Mouse (Mus musculus) hindbrain, embryonic 10.5 days (tissue): ENCODE measurements at regions not wholly inside any gene's neighbourhood (a gene's known extent, or its start where the extent isn't known, plus 50 kb on each side); places are given as distances from the start of the nearest gene placed in this dataset.
A peak's percentile ranks its signal among the peaks of the same experiment; 100 is the strongest.

Experiments
- DNase-seq: peaks from one replicate; pipeline ENCODE4 v3.0.0-alpha.2; 2017; ENCODE audit warnings: low spot score
- H3K27ac ChIP-seq: fragments of 300-500 bp; sonication (generic); 2 replicates; pipeline ENCODE4 v1.5.1; 2016; ENCODE audit warnings: mild to moderate bottlenecking, moderate library complexity
- H3K27me3 ChIP-seq: fragments of 300-500 bp; sonication (generic); 2 replicates; pipeline ENCODE4 v1.6.1; 2016; ENCODE audit warnings: mild to moderate bottlenecking; ENCODE audit not compliant: poor library complexity, insufficient read depth, severe bottlenecking
- H3K36me3 ChIP-seq: fragments of 300-500 bp; sonication (generic); 2 replicates; pipeline ENCODE4 v1.6.1; 2016; ENCODE audit warnings: mild to moderate bottlenecking, moderate library complexity
- H3K4me1 ChIP-seq: fragments of 300-500 bp; sonication (generic); replicated peaks from 2 replicates; pipeline ENCODE4 v1.6.1; 2016; ENCODE audit warnings: mild to moderate bottlenecking
- H3K4me3 ChIP-seq: fragments of 300-500 bp; sonication (generic); 2 replicates; pipeline ENCODE4 v1.5.1; 2016; ENCODE audit warnings: mild to moderate bottlenecking, moderate library complexity
- H3K9me3 ChIP-seq: fragments of 300-500 bp; sonication (generic); 2 replicates; pipeline ENCODE4 v1.6.1; 2016; ENCODE audit warnings: mild to moderate bottlenecking, moderate library complexity
- WGBS: fragments of 180-500 bp; shearing (Covaris S2); methylation state at CpG from one replicate; pipeline ENCODE4 v1.1.7; 2016; 5-methylcytosine and 5-hydroxymethylcytosine counted together

DNA sequence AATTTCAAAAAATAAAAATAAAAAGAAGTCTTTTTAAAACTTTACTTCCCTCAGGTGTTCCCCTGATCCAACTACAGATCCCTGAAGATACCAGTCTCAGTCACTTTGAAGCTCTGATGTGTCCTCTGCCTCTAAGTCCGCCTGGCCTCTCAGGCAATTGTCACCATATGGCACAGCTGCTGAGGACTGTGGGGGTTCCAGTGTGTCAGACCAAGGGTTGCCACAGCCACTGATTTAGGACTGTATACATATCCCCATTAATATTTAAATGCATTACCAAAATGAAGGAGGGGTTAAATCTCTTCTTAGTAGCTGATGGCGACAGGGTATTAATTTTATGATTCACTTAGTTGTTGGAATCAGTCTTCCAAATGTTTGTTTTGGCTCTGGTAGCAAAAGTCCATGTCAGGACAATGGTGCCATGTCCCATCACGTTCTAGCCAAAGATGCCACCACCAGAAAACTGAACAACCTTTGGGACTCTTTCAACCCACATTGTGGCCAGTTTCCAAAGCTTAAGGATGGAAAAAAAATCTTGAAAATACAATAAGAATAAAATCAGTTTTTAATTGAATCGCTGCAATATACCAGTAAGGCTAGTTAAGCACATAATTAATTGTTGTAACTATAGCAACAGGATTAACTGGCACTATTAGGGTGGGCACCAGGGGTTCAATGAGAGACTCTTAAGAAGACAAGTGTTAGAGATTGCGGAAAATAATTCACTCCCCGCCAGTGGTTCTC, 62.5 kb downstream of the Arrdc4 start:
- no peak for DNase-seq
- 77% methylated on average over 6 of the region's 6 CpGs for WGBS
- no peak overlapping the region for H3K27ac ChIP-seq

GRCm38 (mm10) chr7:68682929-68683643, 66.0 kb downstream of the Arrdc4 start:
- DNase-seq: no peak
- WGBS: 85% methylated on average over 5 of the region's 5 CpGs
- 0 out of 2 replicates have a peak, but pooled peaks cover 8% of the 10 kb centered on the region for H3K4me1 ChIP-seq

More for the DNA sequence above, 62.5 kb downstream of the Arrdc4 start:
- no peak overlapping the region for H3K4me3 ChIP-seq
- H3K9me3 ChIP-seq: no peaks in the 10 kb centered on the region
- H3K4me1 ChIP-seq: 0 out of 2 replicates have a peak, but pooled peaks cover 8% of the 10 kb centered on the region
- H3K27me3 ChIP-seq: no peaks in the 10 kb centered on the region
- H3K36me3 ChIP-seq: no peaks in the 10 kb centered on the region

DNA sequence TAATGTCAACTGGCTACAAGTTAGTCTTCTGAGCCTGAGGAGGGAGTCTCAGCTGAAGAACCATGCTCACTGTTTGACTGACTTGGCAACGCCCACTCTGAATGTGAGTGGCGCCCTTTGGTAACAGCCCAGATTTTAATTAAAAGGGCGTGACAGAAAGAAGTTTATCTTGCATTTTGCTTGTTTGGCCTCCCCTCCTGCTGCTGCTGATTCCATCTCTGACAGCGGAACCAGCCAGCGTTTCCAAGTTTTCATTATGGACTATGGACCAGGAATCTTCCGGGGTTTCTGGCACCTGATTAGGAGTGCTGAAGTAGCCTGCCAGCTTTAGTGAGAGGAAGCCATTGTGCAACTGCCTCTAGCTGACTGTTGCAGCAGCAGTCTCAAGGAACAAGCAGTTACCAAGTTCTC, 66.7 kb downstream of the Arrdc4 start:
- Histone ChIP-seq H3K9me3 (no peaks in the 10 kb centered on the region), H3K27me3 (no peaks in the 10 kb centered on the region), H3K4me1 (0 out of 2 replicates have a peak, but pooled peaks cover 8% of the 10 kb centered on the region), H3K4me3 (no peak overlapping the region), H3K27ac (no peak overlapping the region), H3K36me3 (no peaks in the 10 kb centered on the region)
- WGBS: 64% methylated on average over 6 of the region's 6 CpGs
- DNase-seq: no peak

More at GRCm38 (mm10) chr7:68682929-68683643, 66.0 kb downstream of the Arrdc4 start:
- Histone ChIP-seq H3K9me3 (no peaks in the 10 kb centered on the region), H3K27ac (no peak overlapping the region), H3K27me3 (no peaks in the 10 kb centered on the region), H3K36me3 (no peaks in the 10 kb centered on the region), H3K4me3 (no peak overlapping the region)

GRCm38 (mm10) chr7:68679770-68680169, 69.3 kb downstream of the Arrdc4 start:
- H3K27ac ChIP-seq: no peak overlapping the region
- no peaks in the 10 kb centered on the region for H3K27me3 ChIP-seq
- H3K36me3 ChIP-seq: no peaks in the 10 kb centered on the region
- 0 out of 2 replicates have a peak, but pooled peaks cover 6% of the 10 kb centered on the region for H3K4me1 ChIP-seq
- H3K4me3 ChIP-seq: no peak overlapping the region
- H3K9me3 ChIP-seq: no peaks in the 10 kb centered on the region
- no peak for DNase-seq
- WGBS: 90% methylated on average over 3 of the region's 3 CpGs

- no peak for DNase-seq
- Histone ChIP-seq H3K4me3 (no peak overlapping the region), H3K4me1 (no peaks in the 10 kb centered on the region), H3K27me3 (no peaks in the 10 kb centered on the region), H3K9me3 (no peaks in the 10 kb centered on the region), H3K27ac (no peak overlapping the region), H3K36me3 (no peaks in the 10 kb centered on the region)
- 73% methylated on average over 12 of the region's 12 CpGs for WGBS
These were observed 81.0 kb downstream of the Arrdc4 start for GRCm38 (mm10) chr7:68667790-68668732.

GRCm38 (mm10) chr7:68667215-68667614, 81.8 kb downstream of the Arrdc4 start:
- H3K36me3 ChIP-seq: no peaks in the 10 kb centered on the region
- H3K4me1 ChIP-seq: no peaks in the 10 kb centered on the region
- H3K27me3 ChIP-seq: no peaks in the 10 kb centered on the region
- no peaks in the 10 kb centered on the region for H3K9me3 ChIP-seq
- peak; percentile 6 for DNase-seq
- 66% methylated on average over 4 of the region's 4 CpGs for WGBS
- H3K27ac ChIP-seq: no peak overlapping the region
- H3K4me3 ChIP-seq: no peak overlapping the region

DNA sequence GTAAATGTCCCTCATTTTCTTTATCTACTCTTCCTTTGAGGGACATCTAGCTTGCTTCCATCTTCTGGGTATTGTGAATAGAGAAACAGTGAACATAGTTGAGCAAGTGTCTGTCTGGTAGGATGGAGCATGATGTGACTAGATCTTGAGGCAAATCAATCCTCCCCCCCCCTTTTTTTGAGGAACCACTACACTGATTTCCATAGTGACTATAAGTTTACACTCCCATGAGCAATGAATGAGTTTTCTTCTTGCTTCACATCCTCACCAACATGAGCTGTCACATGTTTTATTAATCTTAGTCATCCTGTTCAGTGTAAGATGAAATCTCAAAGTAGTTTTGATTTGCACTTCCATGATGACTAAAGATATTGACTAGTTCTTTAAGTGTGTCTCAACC, 92.7 kb downstream of the Arrdc4 start:
- Histone ChIP-seq H3K27me3 (no peaks in the 10 kb centered on the region), H3K4me1 (no peaks in the 10 kb centered on the region), H3K36me3 (no peaks in the 10 kb centered on the region), H3K4me3 (no peak overlapping the region), H3K27ac (no peak overlapping the region), H3K9me3 (no peaks in the 10 kb centered on the region)
- DNase-seq: no peak

- no peak overlapping the region for H3K4me3 ChIP-seq
- WGBS: 57% methylated on average over 1 of the region's 1 CpGs
- H3K4me1 ChIP-seq: no peaks in the 10 kb centered on the region
- H3K27me3 ChIP-seq: no peaks in the 10 kb centered on the region
- no peak overlapping the region for H3K27ac ChIP-seq
- H3K36me3 ChIP-seq: no peaks in the 10 kb centered on the region
- H3K9me3 ChIP-seq: no peaks in the 10 kb centered on the region
- no peak for DNase-seq
These were observed 95.5 kb downstream of the Arrdc4 start for GRCm38 (mm10) chr7:68653534-68653933.

DNA sequence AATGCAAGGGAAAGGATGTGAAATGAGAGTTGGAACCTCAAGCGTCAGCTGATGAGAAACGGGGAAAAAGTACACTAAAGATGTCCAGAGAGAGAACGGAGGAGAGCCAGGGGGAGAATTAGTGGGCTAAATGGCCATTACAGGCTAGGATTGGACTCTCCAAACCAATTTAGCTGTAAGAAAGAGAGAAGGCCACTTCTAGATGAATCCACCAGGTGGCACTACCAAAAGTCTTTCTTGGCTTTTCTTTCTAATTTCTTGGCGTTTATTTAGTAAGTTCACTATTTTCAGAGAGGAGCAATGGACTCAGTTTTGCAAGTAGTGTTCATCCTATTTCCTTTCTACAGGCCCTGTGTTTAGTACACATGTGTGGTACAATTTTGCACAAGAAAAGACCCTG, 97.6 kb downstream of the Arrdc4 start:
- Histone ChIP-seq H3K4me1 (no peaks in the 10 kb centered on the region), H3K9me3 (no peaks in the 10 kb centered on the region), H3K36me3 (no peaks in the 10 kb centered on the region), H3K4me3 (no peak overlapping the region), H3K27me3 (no peaks in the 10 kb centered on the region), H3K27ac (no peak overlapping the region)
- 74% methylated on average over 4 of the region's 4 CpGs for WGBS
- no peak for DNase-seq

DNA sequence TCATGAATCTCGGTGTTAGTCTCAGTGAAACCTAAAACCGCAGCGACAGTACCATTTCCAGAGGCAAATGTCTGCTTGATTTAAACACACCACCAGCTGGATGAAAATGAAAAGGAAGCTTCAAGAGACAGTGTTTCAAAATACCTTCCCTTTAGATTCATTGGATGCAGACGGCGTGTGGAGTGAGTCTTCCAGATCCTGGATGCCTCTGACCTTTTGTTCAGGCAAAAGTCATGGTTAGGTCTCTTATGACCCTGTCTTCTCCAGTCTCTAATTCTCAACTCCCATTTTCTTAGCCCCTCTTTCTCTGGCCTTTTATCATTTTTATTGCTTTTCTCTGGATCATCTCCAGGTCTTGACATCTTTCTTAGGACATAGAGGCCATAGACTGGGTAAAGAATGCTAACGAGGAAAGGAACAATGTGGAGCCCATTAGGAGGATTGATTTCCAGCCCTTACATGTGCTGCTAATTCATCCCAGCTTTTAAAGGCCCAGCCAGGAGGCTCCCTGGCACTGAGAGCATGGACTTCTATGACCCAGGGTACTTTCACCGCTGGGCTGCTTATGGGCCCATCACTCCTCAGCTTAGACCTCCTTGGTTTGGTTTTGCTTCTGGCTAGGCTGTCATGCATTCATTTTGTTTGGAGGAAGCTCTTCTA, 111.4 kb downstream of the Arrdc4 start:
- 83% methylated on average over 7 of the region's 7 CpGs for WGBS

DNA sequence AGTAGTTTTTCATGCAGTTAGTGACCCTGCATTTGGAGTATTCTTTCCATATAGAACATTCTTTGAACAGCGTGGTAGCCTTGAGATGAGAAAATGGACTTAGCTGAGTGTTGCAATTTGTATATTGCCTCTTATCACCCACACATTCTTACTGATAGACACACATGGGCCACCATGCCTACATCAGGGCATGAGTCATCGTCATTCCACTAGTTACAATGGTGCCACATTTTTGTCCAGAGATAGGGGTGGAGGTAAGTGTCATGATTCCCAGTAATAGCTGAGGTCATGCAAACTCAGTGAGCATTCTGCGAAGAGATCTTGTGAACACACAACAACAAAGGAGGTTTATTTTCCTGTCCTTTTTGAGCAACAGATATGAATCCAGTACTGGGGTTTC, 128.0 kb downstream of the Arrdc4 start:
- Histone ChIP-seq H3K4me3 (no peak overlapping the region), H3K36me3 (no peaks in the 10 kb centered on the region), H3K27ac (no peak overlapping the region), H3K27me3 (no peaks in the 10 kb centered on the region), H3K4me1 (no peaks in the 10 kb centered on the region), H3K9me3 (no peaks in the 10 kb centered on the region)
- no peak for DNase-seq
- WGBS: 89% methylated on average over 3 of the region's 3 CpGs

More for the DNA sequence above, 111.4 kb downstream of the Arrdc4 start:
- Histone ChIP-seq H3K36me3 (no peaks in the 10 kb centered on the region), H3K4me3 (no peak overlapping the region), H3K27me3 (no peaks in the 10 kb centered on the region), H3K9me3 (no peaks in the 10 kb centered on the region), H3K27ac (no peak overlapping the region), H3K4me1 (no peaks in the 10 kb centered on the region)
- DNase-seq: no peak

GRCm38 (mm10) chr7:68610499-68610898, 138.5 kb downstream of the Arrdc4 start:
- 92% methylated on average over 4 of the region's 4 CpGs for WGBS
- Histone ChIP-seq H3K4me1 (no peaks in the 10 kb centered on the region), H3K27me3 (no peaks in the 10 kb centered on the region), H3K9me3 (no peaks in the 10 kb centered on the region), H3K36me3 (no peaks in the 10 kb centered on the region), H3K27ac (no peak overlapping the region), H3K4me3 (no peak overlapping the region)
- DNase-seq: no peak
